Mouse (Mus musculus) brain, embryonic 14.5 days (tissue): ENCODE results near the gene Krtcap3.

Source experiments
- CTCF ChIP-seq: fragments of 200-500 bp; IDR thresholded peaks from 2 replicates; pipeline ENCODE4 v1.5.1; 2012; ENCODE audit warnings: inconsistent platforms, mild to moderate bottlenecking, moderate library complexity, borderline replicate concordance; ENCODE audit not compliant: insufficient read depth, insufficient read length; ENCODE audit errors: extremely low read depth
- POLR2A ChIP-seq: fragments of 200-500 bp; IDR thresholded peaks from 2 replicates; pipeline ENCODE4 v1.6.1; 2012; ENCODE audit warnings: mild to moderate bottlenecking, inconsistent platforms, borderline replicate concordance; ENCODE audit not compliant: poor library complexity, insufficient read depth, insufficient read length, severe bottlenecking; ENCODE audit errors: extremely low read depth

- TF ChIP-seq CTCF (no peak), POLR2A (no peak)
Observed at GRCm38 (mm10) chr5:31289626-31290230, 38.2 kb downstream of the Krtcap3 start.
